Mouse (Mus musculus): ENCODE measurements around the gene Gm28308. TPM values are rescaled to one million over a fixed set of nuclear protein-coding genes. Genes with fewer than 3 reads are reported as not detected.

Gene Gm28308
- total RNA-seq, 2 experiments from 2014 or later: not detected

- intact Hi-C loops (cut with DNase I): no loop called here
- DNase-seq: no peak
Measured at GRCm38 (mm10) chr6:52175864-52176263, 37.3 kb downstream of the Gm28308 start.

GRCm38 (mm10) chr6:52174968-52175751, 38.0 kb downstream of the Gm28308 start:
- no peak for DNase-seq

GRCm38 (mm10) chr6:52173648-52174047, 39.5 kb downstream of the Gm28308 start:
- intact Hi-C loops (cut with DNase I): no loop called here
- DNase-seq: no peak

More at GRCm38 (mm10) chr6:52174968-52175751, 38.0 kb downstream of the Gm28308 start:
- intact Hi-C loops (cut with DNase I): no loop called here

GRCm38 (mm10) chr6:52172501-52172900, 40.6 kb downstream of the Gm28308 start:
- intact Hi-C loops (cut with DNase I): no loop called here

GRCm38 (mm10) chr6:52171938-52172337, 41.2 kb downstream of the Gm28308 start:
- no peak for DNase-seq
- intact Hi-C loops (cut with DNase I): no loop called here

More at GRCm38 (mm10) chr6:52172501-52172900, 40.6 kb downstream of the Gm28308 start:
- DNase-seq: peak in 1 of 2 experiments; percentile 61

- no peak for DNase-seq
- intact Hi-C loops (cut with DNase I): no loop called here
Measured at GRCm38 (mm10) chr6:52171331-52171730, 41.8 kb downstream of the Gm28308 start.

- intact Hi-C loops (cut with DNase I): no loop called here
- no peak for DNase-seq
Measured at GRCm38 (mm10) chr6:52170898-52171223, 42.3 kb downstream of the Gm28308 start.

- no peak for DNase-seq
Measured at GRCm38 (mm10) chr6:52170166-52170897, 42.8 kb downstream of the Gm28308 start.

GRCm38 (mm10) chr6:52169499-52170165, 43.5 kb downstream of the Gm28308 start:
- intact Hi-C loops (cut with DNase I): loop anchor here (5.0 kb wide), 1 partner anchor 997 kb away; no protein-coding TSS in a partner anchor
- DNase-seq: no peak

More at GRCm38 (mm10) chr6:52170166-52170897, 42.8 kb downstream of the Gm28308 start:
- intact Hi-C loops (cut with DNase I): no loop called here

- DNase-seq: no peak
- intact Hi-C loops (cut with DNase I): loop anchor here (5.0 kb wide), 1 partner anchor 996 kb away; no protein-coding TSS in a partner anchor
Measured at GRCm38 (mm10) chr6:52168191-52169055, 44.7 kb downstream of the Gm28308 start.

GRCm38 (mm10) chr6:52167736-52168161, 45.4 kb downstream of the Gm28308 start:
- intact Hi-C loops (cut with DNase I): loop anchor here (5.0 kb wide), 1 partner anchor 995 kb away; no protein-coding TSS in a partner anchor
- no peak for DNase-seq

GRCm38 (mm10) chr6:52167176-52167575, 46.0 kb downstream of the Gm28308 start:
- DNase-seq: no peak
- intact Hi-C loops (cut with DNase I): loop anchor here (5.0 kb wide), 1 partner anchor 995 kb away; no protein-coding TSS in a partner anchor

- intact Hi-C loops (cut with DNase I): loop anchor here (5.0 kb wide), 1 partner anchor 994 kb away; no protein-coding TSS in a partner anchor
Measured at GRCm38 (mm10) chr6:52166431-52167077, 46.6 kb downstream of the Gm28308 start.

GRCm38 (mm10) chr6:52165441-52166370, 47.4 kb downstream of the Gm28308 start:
- no peak for DNase-seq
- intact Hi-C loops (cut with DNase I): loop anchor here (2.0 to 5.0 kb wide), 2 partner anchors 79 to 993 kb away; no protein-coding TSS in a partner anchor

More at GRCm38 (mm10) chr6:52166431-52167077, 46.6 kb downstream of the Gm28308 start:
- no peak for DNase-seq

- DNase-seq: no peak
- intact Hi-C loops (cut with DNase I): loop anchor here (2.0 to 5.0 kb wide), 2 partner anchors 78 to 993 kb away; no protein-coding TSS in a partner anchor
Measured at GRCm38 (mm10) chr6:52164626-52165440, 48.3 kb downstream of the Gm28308 start, which contains the start of gene Hoxa2. Hoxa2 (minus strand) TSS chr6:52164831.

GRCm38 (mm10) chr6:52164051-52164625, 49.0 kb downstream of the Gm28308 start:
- DNase-seq: no peak
- intact Hi-C loops (cut with DNase I): loop anchor here (2.0 kb wide), 1 partner anchor 77 kb away; no protein-coding TSS in a partner anchor

All from heart, postnatal 36 days (tissue).